Mouse (Mus musculus): Measurements from ENCODE around the gene Trpm6.

- TF ChIP-seq CTCF (IDR thresholded peaks at IDR 0.05; ENCODE audit: low read depth) = no peak
- no peak for TF ChIP-seq EP300 (IDR thresholded peaks at IDR 0.05; ENCODE audit: low read depth)
Measured at GRCm38 (mm10) chr19:18868311-18868710, 118.5 kb downstream of the Trpm6 start.

Data from heart, postnatal 0 days (tissue).